Mouse (Mus musculus): ENCODE measurements around the gene Sri. TPM values are rescaled to one million over a fixed set of nuclear protein-coding genes. Genes with fewer than 3 reads are reported as not detected.
A peak's percentile ranks its signal among the peaks of the same experiment; 100 is the strongest.

Sri gene
- polyA plus RNA-seq, 2 experiments, result 103 to 228 TPM

- Histone ChIP-seq H3K4me3 (ENCODE audit: insufficient read depth in 1 of 2, low read depth in 2 of 2, low read length in 2 of 2) (no peak overlapping the region), H3K36me3 (replicated peaks; ENCODE audit: control insufficient read depth, insufficient read depth, low read depth) (peaks cover 2% of the 10 kb centered on the region), H3K27me3 (ENCODE audit: control insufficient read depth, insufficient read depth, low read length) (no peaks in the 10 kb centered on the region), H3K4me1 (replicated peaks; ENCODE audit: control insufficient read depth in 2 of 2, insufficient read depth in 2 of 2, low read length in 1 of 2) (no peaks in the 10 kb centered on the region), H3K9me3 (ENCODE audit: control insufficient read depth, low read length) (no peaks in the 10 kb centered on the region), H3K27ac (no peak overlapping the region), H3K4me2 (ENCODE audit: low read depth) (no peak overlapping the region), H3K9ac (replicated peaks) (no peak overlapping the region)
- 77% methylated on average over 9 of the region's 9 CpGs for WGBS (ENCODE audit: insufficient replicate concordance)
- TF ChIP-seq EP300 (IDR thresholded peaks at IDR 0.05; ENCODE audit: low read depth) (no peak), CTCF (IDR thresholded peaks at IDR 0.05; ENCODE audit: low read depth) (no peak)
- ATAC-seq (ENCODE audit: insufficient read depth) (no peak), DNase-seq (ENCODE audit: low read depth in 3 of 3, low spot score in 3 of 3) (no peak)
Measured at GRCm38 (mm10) chr5:8073901-8074561, 28.2 kb downstream of the Sri start.

- no peaks in the 10 kb centered on the region for H3K27me3 ChIP-seq (ENCODE audit: control insufficient read depth, insufficient read depth, low read length)
- DNase-seq (ENCODE audit: low read depth in 3 of 3, low spot score in 3 of 3), result no peak
- TF ChIP-seq CTCF (IDR thresholded peaks at IDR 0.05; ENCODE audit: low read depth) (no peak), EP300 (IDR thresholded peaks at IDR 0.05; ENCODE audit: low read depth) (no peak)
Measured at GRCm38 (mm10) chr5:8077481-8077880, 31.6 kb downstream of the Sri start.

GRCm38 (mm10) chr5:8082800-8083509 is 37.1 kb downstream of the Sri start:
- WGBS (ENCODE audit: insufficient replicate concordance), result 48% methylated on average over 20 of the region's 20 CpGs
- no peak overlapping the region for H3K4me2 ChIP-seq (ENCODE audit: low read depth)
- H3K4me1 ChIP-seq (replicated peaks; ENCODE audit: control insufficient read depth in 2 of 2, insufficient read depth in 2 of 2, low read length in 1 of 2), result no peaks in the 10 kb centered on the region
- H3K27me3 ChIP-seq (ENCODE audit: control insufficient read depth, insufficient read depth, low read length), result no peaks in the 10 kb centered on the region
- H3K9me3 ChIP-seq (ENCODE audit: control insufficient read depth, low read length), result no peaks in the 10 kb centered on the region
- no peak overlapping the region for H3K27ac ChIP-seq
- H3K9ac ChIP-seq (replicated peaks), result no peak overlapping the region
- no peaks in the 10 kb centered on the region for H3K36me3 ChIP-seq (replicated peaks; ENCODE audit: control insufficient read depth, insufficient read depth, low read depth)
- no peak for DNase-seq (ENCODE audit: low read depth in 3 of 3, low spot score in 3 of 3)
- ATAC-seq (ENCODE audit: insufficient read depth), result peak; percentile 64; the same call in 1 of the 2 replicates
- no peak for TF ChIP-seq CTCF (IDR thresholded peaks at IDR 0.05; ENCODE audit: low read depth)
- no peak for TF ChIP-seq EP300 (IDR thresholded peaks at IDR 0.05; ENCODE audit: low read depth)
- no peak overlapping the region for H3K4me3 ChIP-seq (ENCODE audit: insufficient read depth in 1 of 2, low read depth in 2 of 2, low read length in 2 of 2)

More at GRCm38 (mm10) chr5:8077481-8077880, 31.6 kb downstream of the Sri start:
- H3K9me3 ChIP-seq (ENCODE audit: control insufficient read depth, low read length), result no peaks in the 10 kb centered on the region
- H3K36me3 ChIP-seq (replicated peaks; ENCODE audit: control insufficient read depth, insufficient read depth, low read depth), result peaks cover 2% of the 10 kb centered on the region
- no peaks in the 10 kb centered on the region for H3K4me1 ChIP-seq (replicated peaks; ENCODE audit: control insufficient read depth in 2 of 2, insufficient read depth in 2 of 2, low read length in 1 of 2)
- H3K4me2 ChIP-seq (ENCODE audit: low read depth), result no peak overlapping the region
- 72% methylated on average over 8 of the region's 8 CpGs for WGBS (ENCODE audit: insufficient replicate concordance)
- no peak for ATAC-seq (ENCODE audit: insufficient read depth)
- H3K4me3 ChIP-seq (ENCODE audit: insufficient read depth in 1 of 2, low read depth in 2 of 2, low read length in 2 of 2), result no peak overlapping the region
- H3K27ac ChIP-seq, result no peak overlapping the region
- no peak overlapping the region for H3K9ac ChIP-seq (replicated peaks)

GRCm38 (mm10) chr5:8085661-8086060 is 39.8 kb downstream of the Sri start:
- no peak overlapping the region for H3K27ac ChIP-seq
- H3K4me2 ChIP-seq (ENCODE audit: low read depth), result no peak overlapping the region
- no peaks in the 10 kb centered on the region for H3K36me3 ChIP-seq (replicated peaks; ENCODE audit: control insufficient read depth, insufficient read depth, low read depth)
- no peak overlapping the region for H3K9ac ChIP-seq (replicated peaks)
- TF ChIP-seq EP300 (IDR thresholded peaks at IDR 0.05; ENCODE audit: low read depth), result no peak
- no peak for TF ChIP-seq CTCF (IDR thresholded peaks at IDR 0.05; ENCODE audit: low read depth)
- no peak for ATAC-seq (ENCODE audit: insufficient read depth)
- no peaks in the 10 kb centered on the region for H3K9me3 ChIP-seq (ENCODE audit: control insufficient read depth, low read length)
- H3K27me3 ChIP-seq (ENCODE audit: control insufficient read depth, insufficient read depth, low read length), result no peaks in the 10 kb centered on the region
- H3K4me1 ChIP-seq (replicated peaks; ENCODE audit: control insufficient read depth in 2 of 2, insufficient read depth in 2 of 2, low read length in 1 of 2), result no peaks in the 10 kb centered on the region
- DNase-seq (ENCODE audit: low read depth in 3 of 3, low spot score in 3 of 3), result no peak
- 64% methylated on average over 3 of the region's 3 CpGs for WGBS (ENCODE audit: insufficient replicate concordance)
- H3K4me3 ChIP-seq (ENCODE audit: insufficient read depth in 1 of 2, low read depth in 2 of 2, low read length in 2 of 2), result no peak overlapping the region

GRCm38 (mm10) chr5:8088147-8088546 is 42.3 kb downstream of the Sri start:
- TF ChIP-seq EP300 (IDR thresholded peaks at IDR 0.05; ENCODE audit: low read depth) (no peak), CTCF (IDR thresholded peaks at IDR 0.05; ENCODE audit: low read depth) (no peak)

More at GRCm38 (mm10) chr5:8088147-8088546, 42.3 kb downstream of the Sri start:
- Histone ChIP-seq H3K9me3 (ENCODE audit: control insufficient read depth, low read length) (no peaks in the 10 kb centered on the region), H3K27me3 (ENCODE audit: control insufficient read depth, insufficient read depth, low read length) (no peaks in the 10 kb centered on the region), H3K27ac (no peak overlapping the region), H3K9ac (replicated peaks) (no peak overlapping the region), H3K4me3 (ENCODE audit: insufficient read depth in 1 of 2, low read depth in 2 of 2, low read length in 2 of 2) (no peak overlapping the region), H3K4me2 (ENCODE audit: low read depth) (no peak overlapping the region), H3K4me1 (replicated peaks; ENCODE audit: control insufficient read depth in 2 of 2, insufficient read depth in 2 of 2, low read length in 1 of 2) (no peaks in the 10 kb centered on the region), H3K36me3 (replicated peaks; ENCODE audit: control insufficient read depth, insufficient read depth, low read depth) (no peaks in the 10 kb centered on the region)
- 45% methylated on average over 3 of the region's 3 CpGs for WGBS (ENCODE audit: insufficient replicate concordance)
- ATAC-seq (ENCODE audit: insufficient read depth) (no peak), DNase-seq (ENCODE audit: low read depth in 3 of 3, low spot score in 3 of 3) (no peak)

Measured in liver, embryonic 14.5 days (tissue).